Mouse (Mus musculus): ENCODE data around the gene Atf6.

Gene Atf6

GRCm38 (mm10) chr1:170702958-170703357 is 164.6 kb downstream of the Atf6 start:
- DNase-seq: no peak

GRCm38 (mm10) chr1:170702263-170702662 is 165.3 kb downstream of the Atf6 start:
- no peak for DNase-seq

- no peak for DNase-seq
Measured at GRCm38 (mm10) chr1:170701582-170701981, 166.0 kb downstream of the Atf6 start.

- DNase-seq: no peak
Measured at GRCm38 (mm10) chr1:170701178-170701577, 166.4 kb downstream of the Atf6 start.

GRCm38 (mm10) chr1:170700496-170701027 is 167.0 kb downstream of the Atf6 start:
- DNase-seq: no peak

- no peak for DNase-seq
Measured at GRCm38 (mm10) chr1:170699553-170699952, 168.0 kb downstream of the Atf6 start.

- DNase-seq: no peak
Measured at GRCm38 (mm10) chr1:170698771-170699170, 168.8 kb downstream of the Atf6 start.

GRCm38 (mm10) chr1:170697771-170698356 is 169.7 kb downstream of the Atf6 start:
- DNase-seq: peak; percentile 77

GRCm38 (mm10) chr1:170696996-170697395 is 170.6 kb downstream of the Atf6 start:
- no peak for DNase-seq

GRCm38 (mm10) chr1:170695326-170695725 is 172.2 kb downstream of the Atf6 start:
- no peak for DNase-seq

- no peak for DNase-seq
Measured at GRCm38 (mm10) chr1:170694821-170695291, 172.7 kb downstream of the Atf6 start.

- DNase-seq: no peak
Measured at GRCm38 (mm10) chr1:170691301-170691700, 176.3 kb downstream of the Atf6 start.

- no peak for DNase-seq
Measured at GRCm38 (mm10) chr1:170689773-170690172, 177.8 kb downstream of the Atf6 start.

- DNase-seq: no peak
Measured at GRCm38 (mm10) chr1:170683863-170684262, 183.7 kb downstream of the Atf6 start.

- DNase-seq: no peak
Measured at GRCm38 (mm10) chr1:170679624-170680023, 187.9 kb downstream of the Atf6 start.

- DNase-seq: no peak
Measured at GRCm38 (mm10) chr1:170678861-170679260, 188.7 kb downstream of the Atf6 start.

- no peak for DNase-seq
Measured at GRCm38 (mm10) chr1:170677681-170678080, 189.9 kb downstream of the Atf6 start.

- no peak for DNase-seq
Measured at GRCm38 (mm10) chr1:170674184-170674775, 193.3 kb downstream of the Atf6 start.

- no peak for DNase-seq
Measured at GRCm38 (mm10) chr1:170665200-170665599, 202.4 kb downstream of the Atf6 start.

- DNase-seq: no peak
Measured at GRCm38 (mm10) chr1:170664620-170665185, 202.9 kb downstream of the Atf6 start.

- no peak for DNase-seq
Measured at GRCm38 (mm10) chr1:170659260-170659659, 208.3 kb downstream of the Atf6 start.

GRCm38 (mm10) chr1:170657643-170658314 is 209.8 kb downstream of the Atf6 start:
- DNase-seq: no peak

- no peak for DNase-seq
Measured at GRCm38 (mm10) chr1:170657228-170657521, 210.4 kb downstream of the Atf6 start.
